Mouse (Mus musculus) ES-E14 (cell line): ENCODE data around the gene Fam83b. TPM values are rescaled to one million over a fixed set of nuclear protein-coding genes. Genes with fewer than 3 reads are reported as not detected.

Source experiments
- DNase-seq: peaks from one replicate; pipeline ENCODE4 v3.0.0-alpha.2; 2013; ENCODE audit warnings: low read depth, low spot score
- H3K27ac ChIP-seq: 2 replicates; pipeline ENCODE4 v1.5.1; 2012; ENCODE audit warnings: low read depth, mild to moderate bottlenecking, low read length, moderate library complexity, mixed read lengths; ENCODE audit not compliant: poor library complexity, insufficient read depth, severe bottlenecking
- H3K36me3 ChIP-seq: 2 replicates; pipeline ENCODE4 v1.6.1; 2012; ENCODE audit warnings: mild to moderate bottlenecking, low read length, moderate library complexity, mixed read lengths; ENCODE audit not compliant: control insufficient read depth, poor library complexity, insufficient read depth, severe bottlenecking
- H3K4me1 ChIP-seq, 2 experiments: fragments of 150-350 bp in 1 of 2; sonication (generic) in 1 of 2; 2 replicates each; pipeline ENCODE4 v1.6.1; 2012; ENCODE audit warnings: low read length in 2 of 2, mild to moderate bottlenecking in 1 of 2, mixed read lengths in 1 of 2; ENCODE audit not compliant: control insufficient read depth in 2 of 2, insufficient read depth in 2 of 2, poor library complexity in 1 of 2
- H3K4me3 ChIP-seq, 2 experiments: fragments of 150-350 bp in 1 of 2; sonication (generic) in 1 of 2; 2 replicates each; pipeline ENCODE4 v1.5.1; 2012; ENCODE audit warnings: low read length in 2 of 2, low read depth in 1 of 2, mild to moderate bottlenecking in 1 of 2, mixed read lengths in 1 of 2; ENCODE audit not compliant: insufficient read depth in 1 of 2, poor library complexity in 1 of 2, severe bottlenecking in 1 of 2
- H3K9ac ChIP-seq: 2 replicates; pipeline ENCODE4 v1.6.1; 2012; ENCODE audit warnings: low read depth, mild to moderate bottlenecking, low read length, mixed read lengths; ENCODE audit not compliant: poor library complexity, insufficient read depth, severe bottlenecking
- H3K9me3 ChIP-seq: fragments of 150-350 bp; sonication (generic); 2 replicates; pipeline ENCODE4 v1.6.1; 2012; ENCODE audit warnings: low read depth, mild to moderate bottlenecking, low read length; ENCODE audit not compliant: control insufficient read depth, insufficient read depth
- CHD2 ChIP-seq: IDR thresholded peaks from 2 replicates; pipeline ENCODE4 v1.6.1; 2014; ENCODE audit warnings: mild to moderate bottlenecking, low read depth, low read length, inconsistent platforms
- HCFC1 ChIP-seq: IDR thresholded peaks from 2 replicates; pipeline ENCODE4 v1.6.1; 2012; ENCODE audit warnings: low read length, inconsistent platforms, borderline replicate concordance; ENCODE audit not compliant: insufficient read depth
- MAFK ChIP-seq: IDR thresholded peaks from 2 replicates; pipeline ENCODE4 v1.6.1; 2014; ENCODE audit warnings: mild to moderate bottlenecking, low read depth, low read length, inconsistent platforms; ENCODE audit not compliant: insufficient read depth
- ZC3H11A ChIP-seq: IDR thresholded peaks from 2 replicates; pipeline ENCODE4 v1.6.1; 2012; ENCODE audit warnings: low read depth, mild to moderate bottlenecking, inconsistent platforms, low read length, borderline replicate concordance
- ZNF384 ChIP-seq: IDR thresholded peaks from 2 replicates; pipeline ENCODE4 v1.6.1; 2012; ENCODE audit warnings: low read depth, low read length, inconsistent platforms
- in situ Hi-C, 2 experiments: fragments of 600-800 bp; cut with MboI; formaldehyde crosslinking; loops; one replicate each; pipeline ENCODE4 v1.15.1; 2025; ENCODE audit warnings: low sequenced_read_pairs in 2 of 2, inconsistent platforms in 1 of 2; ENCODE audit not compliant: unreplicated experiment in 2 of 2
- total RNA-seq: library from RNA; depleted of rRNA; stranded (reverse); fragments of 300-350 nt; gene quantifications from 2 replicates; pipeline ENCODE4 v1.2.3, GENCODE M21; 2012; rRNA removed

Fam83b gene
- total RNA-seq, 1 experiment, result 0.76 TPM

DNA sequence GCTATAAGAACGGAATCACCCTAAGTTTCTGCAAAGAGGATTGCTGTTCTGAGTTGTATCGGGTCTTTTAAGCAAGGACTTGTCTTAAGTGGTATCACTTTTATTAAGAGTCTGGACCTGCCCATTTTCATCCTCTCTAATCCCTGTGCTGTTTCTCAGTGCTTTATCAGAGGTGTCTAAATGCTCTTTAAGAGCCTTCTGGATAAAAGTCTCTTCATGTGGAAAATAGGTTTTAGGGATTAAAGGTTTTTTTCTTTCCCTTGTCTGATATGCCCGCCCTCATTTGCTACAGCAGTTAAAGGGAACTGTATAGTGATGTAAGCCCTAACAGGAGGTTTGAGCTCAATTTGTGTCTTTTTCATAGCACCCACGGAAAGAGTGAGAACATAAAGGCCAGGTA, 97.4 kb downstream of the Fam83b start:
- no peak overlapping the region for H3K9ac ChIP-seq
- no peaks in the 10 kb centered on the region for H3K4me1 ChIP-seq
- H3K9me3 ChIP-seq, result no peaks in the 10 kb centered on the region
- H3K36me3 ChIP-seq, result no peaks in the 10 kb centered on the region
- TF ChIP-seq ZC3H11A, result no peak
- no peak for TF ChIP-seq ZNF384
- no peak for TF ChIP-seq MAFK
- TF ChIP-seq CHD2, result no peak
- no peak for TF ChIP-seq HCFC1
- H3K27ac ChIP-seq, result no peak overlapping the region
- in situ Hi-C loops, result no loop called here
- no peak for DNase-seq
- H3K4me3 ChIP-seq, result no peak overlapping the region

DNA sequence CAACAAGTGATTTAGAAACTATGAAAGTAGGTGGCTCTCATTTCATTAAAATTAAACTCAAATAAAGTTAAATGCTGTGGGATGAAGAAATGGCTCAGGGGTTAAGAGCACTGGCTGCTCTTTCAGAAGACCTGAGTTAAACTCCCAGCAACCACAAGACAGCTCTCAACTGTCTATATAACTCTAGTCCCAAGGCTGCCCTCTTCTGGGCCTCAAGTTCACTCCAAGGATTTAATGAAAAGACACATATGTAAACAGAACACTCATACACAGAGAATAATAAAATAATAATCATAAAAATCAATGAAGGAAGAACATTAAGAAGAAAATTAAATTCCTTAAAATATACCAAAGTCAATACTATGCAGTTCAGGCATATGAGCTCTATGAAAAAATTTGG, 105.4 kb downstream of the Fam83b start:
- H3K27ac ChIP-seq, result no peak overlapping the region
- H3K9ac ChIP-seq, result no peak overlapping the region
- in situ Hi-C loops, result no loop called here
- H3K4me1 ChIP-seq, result no peaks in the 10 kb centered on the region
- H3K4me3 ChIP-seq, result no peak overlapping the region
- no peaks in the 10 kb centered on the region for H3K36me3 ChIP-seq
- DNase-seq, result no peak
- no peak for TF ChIP-seq ZC3H11A
- TF ChIP-seq CHD2, result no peak
- TF ChIP-seq ZNF384, result no peak
- no peak for TF ChIP-seq MAFK
- TF ChIP-seq HCFC1, result no peak
- no peaks in the 10 kb centered on the region for H3K9me3 ChIP-seq

DNA sequence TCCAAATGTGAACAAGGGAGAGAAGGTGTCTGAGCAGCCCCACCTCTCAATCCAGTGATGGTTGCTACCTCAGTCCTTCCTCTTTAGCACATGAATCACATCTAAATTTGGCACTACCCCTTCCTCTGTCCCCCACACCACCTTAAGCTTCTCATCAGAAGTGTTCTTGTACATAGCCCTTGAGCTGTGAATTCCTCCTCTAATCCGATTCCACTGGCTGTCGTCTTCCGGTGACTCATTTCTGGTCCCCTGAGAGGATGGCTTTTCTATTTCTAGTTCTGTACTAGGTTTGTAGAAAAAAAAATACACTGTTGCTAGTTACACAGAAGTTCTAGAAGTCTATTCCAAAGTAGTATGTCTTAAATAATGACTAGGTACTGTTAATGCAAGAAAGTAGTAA, 111.2 kb downstream of the Fam83b start:
- no peak overlapping the region for H3K4me3 ChIP-seq
- TF ChIP-seq CHD2 (no peak), ZNF384 (no peak), HCFC1 (no peak)
- in situ Hi-C loops, result no loop called here
- no peaks in the 10 kb centered on the region for H3K36me3 ChIP-seq
- DNase-seq, result no peak
- H3K9me3 ChIP-seq, result no peaks in the 10 kb centered on the region
- no peak overlapping the region for H3K27ac ChIP-seq
- H3K4me1 ChIP-seq, result no peaks in the 10 kb centered on the region
- H3K9ac ChIP-seq, result no peak overlapping the region

Other genes with a start within 250 kb of the Fam83b start
- gene Hcrtr2, start 243.3 kb downstream of the Fam83b start, total RNA-seq, result 0.31 and 0.69 TPM in 2 replicates